Mouse (Mus musculus) embryo, embryonic 11.5 days (tissue): ENCODE measurements around the gene Prpf38a.
A peak's percentile ranks its signal among the peaks of the same experiment; 100 is the strongest.

ENCODE experiments used
- DNase-seq: peaks from one replicate; pipeline ENCODE4 v3.0.0-alpha.2; 2012; ENCODE audit warnings: low read depth, low spot score

Gene Prpf38a

DNA sequence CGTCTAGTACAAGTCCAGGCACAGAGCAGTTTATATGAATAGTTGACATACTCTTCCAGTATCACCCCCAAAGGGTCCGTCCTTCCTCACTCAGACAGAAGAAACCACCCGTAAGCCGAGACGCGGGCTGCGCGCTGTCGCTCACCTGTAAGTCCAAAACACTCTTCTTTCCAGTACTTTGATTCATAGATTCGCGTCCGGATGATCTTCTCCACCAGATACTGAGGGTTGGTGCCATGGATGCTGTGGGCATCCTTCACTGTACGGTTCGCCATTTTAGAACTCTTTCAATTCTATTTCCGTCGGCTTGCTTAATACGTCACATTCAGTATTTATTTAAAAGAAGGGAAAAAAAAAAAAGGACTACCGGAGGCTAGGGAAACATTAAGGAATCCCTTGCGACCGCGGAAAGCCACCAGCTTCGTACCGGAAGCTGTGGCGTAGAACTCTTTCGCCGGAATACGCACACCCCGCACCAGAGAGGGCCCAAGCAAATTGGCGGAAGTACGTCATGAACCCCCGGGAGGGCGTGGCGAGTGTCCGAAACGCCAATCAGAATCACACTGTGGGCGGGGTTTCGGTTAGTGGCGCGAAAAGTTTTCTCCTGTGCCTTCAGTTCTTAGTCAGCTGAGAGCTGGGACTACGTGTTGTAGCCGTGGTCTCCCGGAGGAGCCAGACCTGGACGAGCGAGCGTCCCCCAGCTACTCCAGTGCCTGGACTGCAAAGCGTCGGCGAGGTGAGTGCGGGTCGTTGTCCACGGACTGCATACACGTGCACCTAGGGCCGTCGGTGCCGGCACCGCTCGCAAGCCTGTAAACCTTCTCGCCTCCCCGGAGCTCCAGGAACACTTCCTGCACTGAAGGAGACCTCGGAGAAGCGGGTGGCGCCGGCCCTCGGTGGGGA is at the start of gene Prpf38a, which contains the start of gene Orc1:
TSS of gene Prpf38a (minus strand) at position 497 of the 903 bp plus-strand sequence.
TSS of gene Orc1 (plus strand) at position 584 of the 903 bp plus-strand sequence.
- peak; percentile 98 for DNase-seq

DNA sequence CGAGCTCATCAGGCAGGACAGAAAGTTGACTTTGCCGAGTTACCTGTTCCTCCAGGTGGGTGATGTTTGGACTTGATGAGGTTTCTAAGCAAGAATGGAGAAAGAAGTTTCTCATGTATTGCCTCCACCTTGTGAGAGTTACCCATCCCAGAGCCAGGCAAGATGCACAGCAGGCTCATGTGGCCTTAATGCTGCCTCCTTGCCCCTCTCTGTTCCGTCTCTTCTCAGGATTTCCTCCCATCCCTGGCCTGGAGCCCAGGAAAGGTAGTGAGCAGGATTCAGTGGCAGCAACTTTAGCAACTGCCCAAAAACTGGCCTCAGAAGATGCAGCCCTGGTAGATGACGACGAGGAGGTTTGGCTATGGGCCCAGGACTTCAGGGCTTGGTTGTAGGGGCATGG is 47.9 kb upstream of the Prpf38a start:
- DNase-seq, result no peak

DNA sequence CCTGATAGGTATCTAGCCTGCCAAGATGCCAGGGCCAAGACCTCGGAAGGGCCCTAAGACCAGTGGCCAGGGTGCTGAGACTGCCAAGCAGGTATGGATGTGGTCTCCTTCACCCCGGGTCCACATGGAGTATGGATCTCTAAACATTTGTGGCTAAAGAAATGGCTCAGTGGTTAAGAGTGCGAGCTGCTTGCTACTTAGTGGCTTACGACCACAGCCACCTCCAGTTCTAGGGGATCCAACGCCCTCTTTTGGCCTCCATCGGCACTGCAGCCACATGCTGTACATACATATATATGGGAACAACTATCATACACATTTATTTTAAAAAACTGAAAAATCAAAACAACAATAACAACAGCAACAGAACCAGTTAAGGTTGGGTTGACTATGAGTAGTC is 42.4 kb upstream of the Prpf38a start:
- no peak for DNase-seq

DNA sequence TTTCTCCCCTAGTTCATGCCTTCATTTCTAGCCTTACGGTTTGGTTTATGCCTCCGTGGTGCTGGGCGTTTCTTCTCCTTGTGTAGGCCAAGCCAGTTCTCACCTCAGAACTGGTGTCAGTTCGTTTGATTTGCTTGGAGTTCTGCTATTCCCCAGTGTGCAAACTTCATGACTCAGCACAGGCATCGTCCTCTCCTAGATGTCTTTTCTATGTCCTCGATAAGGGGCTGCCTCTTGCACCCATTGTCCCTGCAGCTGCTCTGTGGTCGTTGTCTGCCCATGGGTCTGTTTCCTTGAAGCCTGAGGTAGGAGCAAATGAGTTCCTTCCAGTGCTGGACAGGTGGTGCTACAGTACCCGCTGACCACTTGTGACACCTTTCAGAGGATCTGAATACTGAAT is 41.4 kb upstream of the Prpf38a start:
- no peak for DNase-seq

DNA sequence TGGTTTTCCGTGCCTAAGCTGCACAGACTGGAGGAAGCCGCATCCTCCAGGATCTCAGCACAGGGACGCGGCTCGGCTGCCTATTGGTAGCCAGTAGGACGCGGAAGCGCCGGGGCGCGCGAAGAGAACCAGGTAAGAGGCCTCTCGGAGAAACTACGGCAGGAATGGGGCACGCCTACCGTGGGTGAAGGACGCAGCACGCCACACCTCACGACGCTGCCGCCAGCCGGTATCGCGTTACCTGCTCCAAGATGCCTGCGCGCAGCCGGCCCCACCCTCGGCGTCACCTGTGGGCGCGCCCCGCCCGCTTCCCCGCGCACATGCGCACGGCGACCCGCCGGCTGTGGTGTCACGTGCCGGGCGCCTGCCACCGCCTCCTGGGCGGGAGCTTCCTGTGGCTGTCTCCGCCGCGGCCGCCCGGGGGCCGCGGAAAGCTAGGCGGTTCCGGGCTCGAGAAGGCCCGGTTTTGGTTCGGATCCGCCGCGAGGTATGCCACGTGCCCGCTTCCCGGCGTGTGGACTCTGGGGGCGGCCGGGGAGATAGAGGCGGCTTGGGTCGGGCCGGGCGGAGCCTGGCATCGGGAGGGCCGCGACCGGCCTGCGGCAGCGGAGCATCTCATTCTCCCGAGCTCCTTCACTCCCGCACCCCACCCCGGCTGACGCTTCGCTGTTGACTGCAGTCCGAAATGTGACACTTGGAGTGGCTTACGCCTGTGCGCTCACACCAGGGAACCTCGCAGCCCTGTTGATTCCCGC is 40.6 kb upstream of the Prpf38a start, which contains the start of gene Cc2d1b:
TSS of gene Cc2d1b (plus strand) at position 354 of the 755 bp plus-strand sequence.
- DNase-seq, result peak; percentile 90

DNA sequence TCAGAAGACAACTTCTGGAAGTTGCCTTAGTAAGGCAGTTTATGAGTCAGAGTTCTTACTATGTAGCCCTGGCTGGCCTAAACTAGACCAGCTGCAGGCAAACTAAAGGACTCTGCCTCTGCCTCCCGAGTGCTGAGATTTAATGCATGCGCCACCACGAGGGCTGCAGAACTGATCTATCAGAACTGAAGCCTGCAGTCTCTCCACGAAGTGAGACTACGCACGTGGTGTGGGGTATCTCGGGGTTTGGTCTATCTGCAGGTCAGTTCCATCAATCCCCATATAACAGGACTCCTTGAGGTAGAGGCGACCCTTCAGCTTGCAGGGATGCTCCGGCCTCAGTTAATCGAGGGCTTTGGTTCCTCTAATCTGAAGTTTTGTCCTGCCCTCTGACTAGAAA is 40.0 kb upstream of the Prpf38a start:
- peak; percentile 14 for DNase-seq

DNA sequence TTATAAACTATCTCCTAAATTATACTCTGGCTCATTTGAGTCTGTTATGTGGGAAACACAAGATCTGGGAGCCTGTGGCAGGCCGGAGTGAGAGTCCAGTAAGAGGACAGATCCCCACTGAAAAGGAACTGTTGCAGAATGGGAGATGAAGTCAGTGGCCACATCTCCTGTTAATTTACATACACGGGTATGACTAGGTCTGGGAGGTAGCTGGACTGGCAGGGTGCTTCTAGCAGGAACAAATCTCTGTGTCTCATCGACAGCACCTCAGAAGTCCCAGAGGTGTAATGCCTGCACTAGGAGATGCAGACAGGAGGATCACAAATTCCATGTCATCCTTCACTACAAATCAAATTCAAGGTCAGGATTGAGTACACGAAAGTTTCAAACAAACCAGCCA is 39.5 kb upstream of the Prpf38a start:
- no peak for DNase-seq

DNA sequence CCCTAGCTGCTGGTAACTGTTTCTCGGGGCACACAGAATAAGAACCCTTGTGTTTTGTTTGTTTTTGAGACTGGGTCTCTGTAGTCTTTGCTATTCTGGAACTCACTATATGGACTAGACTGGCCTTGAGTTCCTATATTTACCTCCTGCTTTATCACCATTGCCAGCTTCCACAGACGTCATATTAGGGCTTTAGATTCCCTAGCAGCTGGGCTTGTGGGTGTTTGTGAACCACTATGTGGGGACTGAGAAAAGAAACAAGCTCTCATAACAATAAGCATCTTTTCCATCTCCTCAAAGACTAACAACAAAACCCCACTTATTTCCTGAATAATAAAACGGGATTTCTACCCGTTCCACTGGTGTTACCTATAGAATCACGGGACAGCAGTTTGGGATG is 31.8 kb upstream of the Prpf38a start:
- DNase-seq, result no peak

DNA sequence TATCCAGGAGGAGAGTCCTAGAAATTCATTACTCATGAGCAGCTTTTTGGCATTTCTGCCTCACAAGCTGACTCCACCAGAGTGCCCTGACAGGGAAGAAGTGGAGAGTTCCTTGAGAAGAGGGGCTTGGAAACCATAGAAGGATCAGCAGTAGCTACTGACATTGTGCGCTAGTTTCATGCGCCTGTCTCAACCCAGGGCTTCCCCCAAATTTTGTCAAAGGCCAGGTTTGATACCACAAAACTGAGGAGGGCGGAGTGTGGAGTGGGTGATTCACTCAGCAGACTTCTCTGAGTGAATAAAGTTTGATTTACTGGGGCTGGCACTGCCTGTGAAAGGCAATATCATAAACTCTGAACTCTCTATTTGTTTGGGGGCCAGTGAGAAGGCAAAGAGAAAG is 29.5 kb upstream of the Prpf38a start:
- no peak for DNase-seq

DNA sequence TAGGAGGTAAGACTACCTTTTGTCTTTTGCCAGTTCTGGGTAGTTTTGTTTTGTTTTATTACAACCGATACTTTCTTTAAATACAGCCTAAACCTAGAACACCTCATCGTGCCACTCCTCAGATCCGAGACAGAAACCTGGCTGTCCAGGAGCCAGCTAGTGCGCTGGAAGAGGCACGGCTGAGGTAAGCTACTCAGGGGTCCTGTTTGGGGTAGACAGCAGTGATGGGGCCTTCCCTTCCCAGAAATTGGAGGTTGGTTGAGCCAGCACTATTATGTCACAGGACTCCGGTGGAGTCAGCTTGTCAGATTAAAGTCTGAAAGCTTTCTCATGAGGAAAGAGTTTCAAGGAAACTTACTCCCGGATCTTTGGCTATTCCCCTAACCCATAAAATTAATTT is 22.7 kb upstream of the Prpf38a start:
- DNase-seq, result no peak

DNA sequence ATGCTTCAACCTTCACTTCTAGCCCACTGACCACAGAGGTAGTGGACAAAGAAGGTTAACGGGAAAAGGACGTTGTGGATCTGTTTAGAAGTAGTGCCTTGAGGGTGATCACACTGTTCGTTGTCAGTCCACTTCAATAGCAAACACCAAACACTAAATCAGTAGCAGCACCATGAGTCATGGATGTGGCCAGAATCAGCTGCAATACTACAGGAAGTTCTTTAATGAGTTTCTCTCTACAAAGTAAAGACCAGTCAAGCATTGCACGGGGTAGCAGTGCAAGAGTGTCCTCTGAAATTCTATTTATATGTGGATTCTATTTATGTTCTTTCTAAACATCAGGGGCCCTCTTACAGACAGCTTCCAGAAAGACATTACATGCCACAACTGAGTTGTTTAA is 19.2 kb upstream of the Prpf38a start:
- no peak for DNase-seq

DNA sequence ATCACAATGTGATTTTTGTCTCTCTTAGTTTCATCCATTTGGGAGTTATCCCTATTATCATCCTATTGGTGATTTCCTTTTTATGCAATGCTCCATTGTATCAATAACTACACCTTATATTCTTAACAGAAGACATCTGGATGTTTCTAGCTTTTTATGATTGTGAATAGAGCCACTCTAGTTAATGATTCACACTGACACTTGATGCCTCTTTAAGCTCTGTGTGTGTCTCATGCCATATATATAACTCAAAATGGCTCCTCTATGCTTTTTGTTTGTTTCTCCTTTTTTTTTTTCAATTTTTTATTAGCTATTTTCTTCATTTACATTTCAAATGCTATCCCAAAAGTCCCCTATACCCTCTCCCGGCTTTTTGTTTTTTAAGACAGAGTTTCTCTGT is 16.6 kb upstream of the Prpf38a start:
- no peak for DNase-seq

DNA sequence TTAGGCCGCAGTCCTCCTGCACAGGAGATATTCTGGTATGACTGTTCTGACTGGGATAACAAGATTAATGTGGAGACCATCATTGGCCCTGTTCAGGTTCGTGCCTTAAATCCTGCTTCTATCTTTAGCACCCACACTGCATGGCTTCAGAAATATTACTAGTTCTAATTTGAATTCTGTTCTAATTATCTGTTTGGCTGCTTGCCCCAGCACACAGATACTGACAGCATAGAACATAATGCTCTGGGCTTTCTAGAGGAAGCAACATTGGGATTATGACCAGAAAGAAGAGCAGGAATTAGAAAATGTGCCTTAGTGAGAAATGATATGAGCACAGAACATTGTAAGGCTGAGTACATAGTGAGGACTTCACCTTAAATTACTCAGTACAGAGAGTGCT is 14.2 kb upstream of the Prpf38a start:
- no peak for DNase-seq

DNA sequence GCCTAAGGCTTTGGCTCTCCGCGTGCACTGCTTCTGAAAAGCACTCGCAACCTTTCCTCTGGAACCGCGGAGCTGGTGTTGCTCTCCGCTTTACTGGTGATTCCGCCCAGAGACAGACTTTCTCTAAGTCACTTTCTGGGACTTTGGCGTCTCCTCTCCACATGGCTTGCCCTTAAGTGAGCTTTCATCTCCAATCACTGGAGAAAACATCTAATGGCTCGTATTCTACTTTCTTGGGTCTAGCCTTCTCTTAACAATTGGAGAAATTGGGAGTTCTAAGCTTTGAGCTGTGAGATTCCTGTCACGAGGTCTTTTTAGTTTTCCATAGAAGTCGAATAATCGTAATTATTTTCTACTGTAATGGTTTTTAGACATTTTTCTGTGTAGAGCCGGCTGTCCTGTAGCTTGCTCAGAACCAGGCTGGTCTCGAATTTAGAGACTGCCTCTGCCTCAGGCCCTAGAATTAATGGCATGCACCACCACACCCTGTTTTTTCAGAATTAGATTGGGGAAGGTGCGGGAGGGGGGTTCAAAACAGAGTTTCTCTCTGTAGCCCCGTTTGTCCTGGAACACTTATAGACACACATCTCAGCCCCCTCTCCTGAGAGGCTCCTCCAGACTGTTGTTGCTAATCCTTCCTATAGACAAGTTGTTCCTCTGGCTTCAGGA is 741 bp upstream of the Prpf38a start:
- DNase-seq, result no peak

DNA sequence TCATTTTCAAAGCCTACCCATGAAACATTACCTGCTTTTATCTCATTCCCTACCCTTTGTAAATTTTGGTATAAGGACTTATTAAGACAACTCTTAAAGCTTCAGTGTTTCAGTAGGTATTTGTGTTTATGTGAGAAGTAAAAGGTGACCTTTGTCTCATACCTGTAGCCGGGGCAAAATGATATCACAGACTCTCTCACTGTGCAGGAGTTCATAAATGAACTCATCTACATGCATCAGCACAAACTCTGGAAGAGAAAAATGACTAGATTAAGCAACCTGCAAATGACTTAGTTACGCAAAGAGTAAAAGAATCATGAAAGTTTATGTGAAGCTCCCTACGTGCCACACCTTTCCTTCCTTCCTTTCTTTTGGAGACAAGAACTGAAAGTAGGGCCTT is 6.5 kb downstream of the Prpf38a start:
- no peak for DNase-seq

DNA sequence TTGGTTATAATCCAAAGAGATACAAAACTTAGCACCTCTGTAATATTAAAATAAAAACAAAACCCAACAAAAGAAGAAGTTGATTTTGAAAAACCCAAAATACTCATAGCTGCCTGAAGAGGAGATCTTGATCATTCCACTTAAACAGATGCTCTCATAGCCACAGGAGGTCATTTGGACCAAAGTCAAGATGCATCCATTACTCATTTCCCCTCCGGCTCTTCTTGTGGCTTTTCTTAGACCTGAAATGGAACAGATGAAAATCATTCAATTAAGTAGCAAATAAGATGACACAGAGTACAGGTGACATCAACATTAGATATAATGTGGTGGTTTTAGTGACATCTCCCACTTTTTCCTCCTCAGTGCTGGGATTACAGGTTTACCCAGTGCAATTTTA is 14.1 kb downstream of the Prpf38a start:
- no peak for DNase-seq

DNA sequence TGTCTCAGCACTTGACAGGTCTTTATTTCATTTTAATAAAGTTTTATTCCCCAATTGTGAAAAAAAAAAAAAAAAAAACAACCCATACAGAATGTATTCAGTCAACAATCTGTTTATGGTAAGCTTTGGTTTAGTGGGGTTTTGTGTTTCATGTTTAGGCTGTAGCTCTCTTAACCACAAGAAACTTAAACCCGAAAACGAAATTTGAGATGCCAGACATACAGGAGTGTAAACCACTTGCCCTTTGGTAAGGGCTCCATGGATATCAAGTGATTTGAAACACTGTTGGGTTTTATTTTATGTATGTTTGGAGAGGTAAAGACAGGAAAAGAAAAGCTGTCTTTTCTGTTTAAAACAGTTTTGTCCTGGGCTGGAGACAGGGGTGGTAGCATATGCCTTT is 39.4 kb downstream of the Prpf38a start:
- no peak for DNase-seq
